Mouse (Mus musculus) ES-Bruce4 (cell line): ENCODE measurements at regions not wholly inside any gene's neighbourhood (a gene's known extent, or its start where the extent isn't known, plus 50 kb on each side); places are given as distances from the start of the nearest gene placed in this dataset.

Experiments used
- CTCF ChIP-seq: IDR thresholded peaks from one replicate; pipeline ENCODE4 v1.8.1; 2011; ENCODE audit warnings: low read depth, low read length
- EP300 ChIP-seq: IDR thresholded peaks from 2 replicates; pipeline ENCODE4 v1.6.1; 2011; ENCODE audit warnings: low read depth, low read length; ENCODE audit not compliant: insufficient read depth
- POLR2A ChIP-seq: IDR thresholded peaks from one replicate; pipeline ENCODE4 v1.8.1; 2011; ENCODE audit warnings: low read length; ENCODE audit not compliant: insufficient read depth

GRCm38 (mm10) chr4:23275203-23275602 lies 787.0 kb upstream of the Pou3f2 start:
- TF ChIP-seq POLR2A = no peak
- TF ChIP-seq CTCF = no peak
- TF ChIP-seq EP300 = no peak
